Mouse (Mus musculus) ES-E14 (cell line): ENCODE results near the gene Mndal. TPM values are rescaled to one million over a fixed set of nuclear protein-coding genes. Genes with fewer than 3 reads are reported as not detected.
"Not testable (repeated sequence)": the region's sequence is repeated elsewhere in the genome, so short reads cannot be mapped to it uniquely, and the experiment has no call there.

Experiments used
- DNase-seq: peaks from one replicate; pipeline ENCODE4 v3.0.0-alpha.2; 2013; ENCODE audit warnings: low read depth, low spot score
- H3K27ac ChIP-seq: 2 replicates; pipeline ENCODE4 v1.5.1; 2012; ENCODE audit warnings: low read depth, mild to moderate bottlenecking, low read length, moderate library complexity, mixed read lengths; ENCODE audit not compliant: poor library complexity, insufficient read depth, severe bottlenecking
- H3K36me3 ChIP-seq: 2 replicates; pipeline ENCODE4 v1.6.1; 2012; ENCODE audit warnings: mild to moderate bottlenecking, low read length, moderate library complexity, mixed read lengths; ENCODE audit not compliant: control insufficient read depth, poor library complexity, insufficient read depth, severe bottlenecking
- H3K4me1 ChIP-seq, 2 experiments: fragments of 150-350 bp in 1 of 2; sonication (generic) in 1 of 2; 2 replicates each; pipeline ENCODE4 v1.6.1; 2012; ENCODE audit warnings: low read length in 2 of 2, mild to moderate bottlenecking in 1 of 2, mixed read lengths in 1 of 2; ENCODE audit not compliant: control insufficient read depth in 2 of 2, insufficient read depth in 2 of 2, poor library complexity in 1 of 2
- H3K4me3 ChIP-seq, 2 experiments: fragments of 150-350 bp in 1 of 2; sonication (generic) in 1 of 2; 2 replicates each; pipeline ENCODE4 v1.5.1; 2012; ENCODE audit warnings: low read length in 2 of 2, low read depth in 1 of 2, mild to moderate bottlenecking in 1 of 2, mixed read lengths in 1 of 2; ENCODE audit not compliant: insufficient read depth in 1 of 2, poor library complexity in 1 of 2, severe bottlenecking in 1 of 2
- H3K9ac ChIP-seq: 2 replicates; pipeline ENCODE4 v1.6.1; 2012; ENCODE audit warnings: low read depth, mild to moderate bottlenecking, low read length, mixed read lengths; ENCODE audit not compliant: poor library complexity, insufficient read depth, severe bottlenecking
- H3K9me3 ChIP-seq: fragments of 150-350 bp; sonication (generic); 2 replicates; pipeline ENCODE4 v1.6.1; 2012; ENCODE audit warnings: low read depth, mild to moderate bottlenecking, low read length; ENCODE audit not compliant: control insufficient read depth, insufficient read depth
- in situ Hi-C, 2 experiments: fragments of 600-800 bp; cut with MboI; formaldehyde crosslinking; loops; one replicate each; pipeline ENCODE4 v1.15.1; 2025; ENCODE audit warnings: low sequenced_read_pairs in 2 of 2, inconsistent platforms in 1 of 2; ENCODE audit not compliant: unreplicated experiment in 2 of 2
- total RNA-seq: library from RNA; depleted of rRNA; stranded (reverse); fragments of 300-350 nt; gene quantifications from 2 replicates; pipeline ENCODE4 v1.2.3, GENCODE M21; 2012; rRNA removed

Mndal gene
- total RNA-seq, 1 experiment = 0.40 TPM

- not testable (repeated sequence) for H3K4me3 ChIP-seq, H3K9me3 ChIP-seq, H3K27ac ChIP-seq, DNase-seq, H3K4me1 ChIP-seq, H3K36me3 ChIP-seq, H3K9ac ChIP-seq
- in situ Hi-C loops = loop anchor here in 1 of 2 experiments (5.0 kb wide), 1 partner anchor 138 kb away; no protein-coding TSS in a partner anchor
These were observed 133.0 kb downstream of the Mndal start for GRCm38 (mm10) chr1:173809294-173809693.

- H3K36me3 ChIP-seq, DNase-seq, H3K4me1 ChIP-seq, H3K4me3 ChIP-seq, H3K9me3 ChIP-seq, H3K9ac ChIP-seq, H3K27ac ChIP-seq, in situ Hi-C loops: not testable (repeated sequence)
These were observed 139.5 kb downstream of the Mndal start for GRCm38 (mm10) chr1:173802689-173803281.

GRCm38 (mm10) chr1:173802207-173802606, 140.1 kb downstream of the Mndal start:
- H3K4me3 ChIP-seq, H3K4me1 ChIP-seq, H3K9me3 ChIP-seq, in situ Hi-C loops, DNase-seq, H3K27ac ChIP-seq, H3K9ac ChIP-seq, H3K36me3 ChIP-seq: not testable (repeated sequence)

- H3K4me3 ChIP-seq, H3K9ac ChIP-seq, H3K4me1 ChIP-seq, H3K9me3 ChIP-seq, in situ Hi-C loops, H3K27ac ChIP-seq, DNase-seq, H3K36me3 ChIP-seq: not testable (repeated sequence)
These were observed 140.5 kb downstream of the Mndal start for GRCm38 (mm10) chr1:173801791-173802190.

Other genes starting within 250 kb of the Mndal start
- gene Ifi207, start 200.7 kb downstream of the Mndal start, total RNA-seq = not detected in 2 replicates
- 0.58 TPM in 1 of 2 replicates, not detected in the other for gene Ifi204, start 175.5 kb downstream of the Mndal start, total RNA-seq
- gene Ifi211, start 29.4 kb downstream of the Mndal start, total RNA-seq = 0.80 TPM in 1 of 2 replicates, not detected in the other
- 0.27 TPM in 1 of 2 replicates, not detected in the other for gene Ifi203, start 181 bp upstream of the Mndal start, total RNA-seq
- gene Ifi202b, start 40.3 kb upstream of the Mndal start, total RNA-seq = 0.11 and 2.2 TPM in 2 replicates
- not detected in 2 replicates for gene Ifi205, start 89.3 kb upstream of the Mndal start, total RNA-seq
- not detected in 2 replicates for gene Olfr433, start 98.2 kb upstream of the Mndal start, total RNA-seq
- not detected in 2 replicates for gene Olfr432, start 106.7 kb upstream of the Mndal start, total RNA-seq
- gene Olfr430, start 124.1 kb upstream of the Mndal start, total RNA-seq = not detected in 2 replicates
- gene Olfr429, start 141.8 kb upstream of the Mndal start, total RNA-seq = not detected in 2 replicates
- gene Olfr427, start 154.4 kb upstream of the Mndal start, total RNA-seq = not detected in 2 replicates
- not detected in 2 replicates for gene Olfr231, start 178.7 kb upstream of the Mndal start, total RNA-seq
- gene Olfr424, start 189.0 kb upstream of the Mndal start, total RNA-seq = not detected in 2 replicates
- not detected in 2 replicates for gene Olfr420, start 213.1 kb upstream of the Mndal start, total RNA-seq
- 3.8 and 5.1 TPM in 2 replicates for gene Spta1, start 230.3 kb upstream of the Mndal start, total RNA-seq